Comparison of ENCODE assay signal across 11 mouse cellular contexts in genomic region chr11:100320701-100321410, GRCm38 (mm10). TPM values are rescaled to one million over a fixed set of nuclear protein-coding genes. Genes with fewer than 3 reads are reported as not detected.
DNase-seq lines count a peak whose midpoint lies in the region; ATAC-seq and TF ChIP-seq lines count a peak whose summit lies in the region.
"Not testable (repeated sequence)": the region's sequence is repeated elsewhere in the genome, so short reads cannot be mapped to it uniquely, and the experiment has no call there.
"Had no signal": no experiment of that assay in that cellular context is flagged by ENCODE, and none has a peak within 500 bp of the region (broad histone marks: within the 10 kb centered on the region; RNA-seq: fewer than 3 reads in every experiment).

No protein-coding gene starts in this region.

- H3K4me2 ChIP-seq in embryonic facial prominence, embryonic 11.5 days (ENCODE audit: low read depth, low read length), result peak overlapping the region; percentile 68
- peak overlapping the region; percentile 91 for H3K4me2 ChIP-seq in hindbrain, embryonic 14.5 days (replicated peaks)
- H3K4me2 ChIP-seq in myocyte (ENCODE audit: low read depth), result peak overlapping the region; percentile 97

- H3K9ac ChIP-seq in embryonic facial prominence, embryonic 11.5 days (replicated peaks; ENCODE audit: low read length), result peak overlapping the region; percentile 90
- peak overlapping the region; percentile 86 for H3K9ac ChIP-seq in hindbrain, embryonic 14.5 days

- H3K4me1 ChIP-seq in E14TG2a.4 (replicated peaks; ENCODE audit: low read depth, low read length), result peaks cover 44% of the 10 kb centered on the region
- H3K4me1 ChIP-seq in embryonic facial prominence, embryonic 11.5 days (ENCODE audit: control insufficient read depth, insufficient read depth, low read length); hindbrain, embryonic 14.5 days (replicated peaks; ENCODE audit: control insufficient read depth, insufficient read depth, low read length); lung, adult 2 months (ENCODE audit: control insufficient read depth, insufficient read depth, low read length); testis, adult 2 months (ENCODE audit: control insufficient read depth, insufficient read depth, low read length): not testable (repeated sequence)

- intact Hi-C loops in gastrocnemius, adult 2 months (cut with DNase I); left cerebral cortex, adult 2 months (cut with DNase I): not testable (repeated sequence)

- ATAC-seq in embryonic facial prominence, embryonic 11.5 days (replicated peaks; ENCODE audit: insufficient number of reproducible peaks, low FRiP score, low TSS enrichment, low read depth); hindbrain, embryonic 14.5 days (ENCODE audit: low FRiP score): not testable (repeated sequence)

- peak overlapping the region; percentile 89 for H3K4me3 ChIP-seq in E14TG2a.4 (replicated peaks; ENCODE audit: low read length)
- H3K4me3 ChIP-seq in embryonic facial prominence, embryonic 11.5 days (ENCODE audit: low read depth, low read length), result peak overlapping the region; percentile 80
- peak overlapping the region; percentile 97 for H3K4me3 ChIP-seq in gastrocnemius, adult 2 months
- peak overlapping the region; percentile 69 for H3K4me3 ChIP-seq in hindbrain, embryonic 14.5 days (replicated peaks; ENCODE audit: low read length)
- peak overlapping the region; percentile 98 for H3K4me3 ChIP-seq in left cerebral cortex, adult 2 months
- H3K4me3 ChIP-seq in lung, adult 2 months (replicated peaks; ENCODE audit: extremely low read depth, low read depth, low read length), result peak overlapping the region; percentile 97
- H3K4me3 ChIP-seq in myocyte, result peak overlapping the region; percentile 95
- H3K4me3 ChIP-seq in testis, adult 2 months (ENCODE audit: control insufficient read depth, low read depth, low read length), result peak overlapping the region; percentile 90

- peak overlapping the region; percentile 67 for H3ac ChIP-seq in myocyte (ENCODE audit: control insufficient read depth, insufficient read length)

- 17% methylated on average over 11 of the region's 11 CpGs for WGBS in embryonic facial prominence, embryonic 11.5 days
- WGBS in hindbrain, embryonic 14.5 days, result 16% methylated on average over 11 of the region's 11 CpGs
- 8% methylated on average over 11 of the region's 11 CpGs for WGBS in lung, adult 2 months

- H3K27ac ChIP-seq in embryonic facial prominence, embryonic 11.5 days (replicated peaks; ENCODE audit: low read depth, low read length), result not testable (repeated sequence)
- H3K27ac ChIP-seq in gastrocnemius, adult 2 months, result peak overlapping the region; percentile 100
- peak overlapping the region; percentile 97 for H3K27ac ChIP-seq in hindbrain, embryonic 14.5 days
- peak overlapping the region; percentile 98 for H3K27ac ChIP-seq in left cerebral cortex, adult 2 months
- H3K27ac ChIP-seq in testis, adult 2 months (ENCODE audit: control insufficient read depth, insufficient read depth, low read depth, low read length), result peak overlapping the region; percentile 56; the same call in 1 of the 2 replicates

- not testable (repeated sequence) for TF ChIP-seq CTCF in E14TG2a.4 (conservative IDR thresholded peaks at IDR 0.05; ENCODE audit: low read length); gastrocnemius, adult 2 months (IDR thresholded peaks at IDR 0.05); left cerebral cortex, adult 2 months (IDR thresholded peaks at IDR 0.05); lung, adult 2 months (IDR thresholded peaks at IDR 0.05; ENCODE audit: insufficient read depth, low read length); testis, adult 2 months (IDR thresholded peaks at IDR 0.05; ENCODE audit: control insufficient read depth, insufficient read depth, insufficient replicate concordance, low read depth, low read length)

- not testable (repeated sequence) for H3K27me3 ChIP-seq in E14TG2a.4 (ENCODE audit: insufficient read depth, low read length); embryonic facial prominence, embryonic 11.5 days (ENCODE audit: control insufficient read depth, insufficient read depth, low read length); hindbrain, embryonic 14.5 days (ENCODE audit: control insufficient read depth, insufficient read depth, low read length); myocyte (ENCODE audit: control insufficient read depth, insufficient read depth, insufficient read length); testis, adult 2 months (ENCODE audit: control insufficient read depth, insufficient read depth, low read length)

- not testable (repeated sequence) for TF ChIP-seq POLR2A in lung, adult 2 months (IDR thresholded peaks at IDR 0.05; ENCODE audit: borderline replicate concordance, extremely low read depth, low read depth, low read length); myocyte (IDR thresholded peaks at IDR 0.05; ENCODE audit: insufficient read length, low read depth); testis, adult 2 months (IDR thresholded peaks at IDR 0.05; ENCODE audit: control insufficient read depth, low read depth, low read length)

- not testable (repeated sequence) for DNase-seq in embryonic facial prominence, embryonic 11.5 days (ENCODE audit: low spot score); gastrocnemius, adult 2 months; hindbrain, embryonic 14.5 days (ENCODE audit: low spot score); left cerebral cortex, adult 2 months (ENCODE audit: extremely low spot score in 1 of 2, low spot score in 2 of 2); lung, adult 2 months

- H3K36me3 ChIP-seq in E14TG2a.4 (ENCODE audit: insufficient read depth, low read length) (peaks cover 27% of the 10 kb centered on the region), myocyte (ENCODE audit: control insufficient read depth, insufficient read depth) (peaks cover 26% of the 10 kb centered on the region)
- not testable (repeated sequence) for H3K36me3 ChIP-seq in embryonic facial prominence, embryonic 11.5 days (replicated peaks; ENCODE audit: control insufficient read depth, insufficient read depth, low read depth, low read length); testis, adult 2 months (ENCODE audit: control insufficient read depth, insufficient read depth, low read length)
- peaks cover 21% of the 10 kb centered on the region for H3K36me3 ChIP-seq in hindbrain, embryonic 14.5 days (replicated peaks; ENCODE audit: control insufficient read depth, insufficient read depth)

- not testable (repeated sequence) for H3K9me3 ChIP-seq in E14TG2a.4 (ENCODE audit: low read length); embryonic facial prominence, embryonic 11.5 days (replicated peaks; ENCODE audit: control insufficient read depth, low read length); hindbrain, embryonic 14.5 days (ENCODE audit: control insufficient read depth, low read length)

- H3K79me2 ChIP-seq in myocyte (ENCODE audit: control insufficient read depth, insufficient read depth), result not testable (repeated sequence)

RNA-seq across cellular contexts. Expression of gene Eif1, which starts 1.2 kb away (rescaled TPM):
- polyA plus RNA-seq in embryonic facial prominence, embryonic 11.5 days (2014; fragmentation: Nextera tagmentation; extraction: Ambion mirVana), result 1,683 and 1,757 TPM in 2 replicates
- 1,000 to 10,000 TPM; 1,442 to 1,567 TPM for total RNA-seq in gastrocnemius, adult 2 months (2021)
- 1,239 and 1,372 TPM in 2 replicates for polyA plus RNA-seq in hindbrain, embryonic 14.5 days (2014; fragmentation: Nextera tagmentation; extraction: Ambion mirVana)
- 100 to 1,000 TPM; 746 to 811 TPM for total RNA-seq in left cerebral cortex, adult 2 months (2021)
- polyA plus RNA-seq in lung, adult 2 months (2012; rRNA removed), result 125 and 131 TPM in 2 replicates
- polyA plus RNA-seq in myocyte (2012; fragmentation: generic; extraction: Trizol), result 1,731 TPM
- 260 and 396 TPM in 2 replicates for polyA plus RNA-seq in testis, adult 2 months (2012; rRNA removed)

RNA-seq across cellular contexts. Expression of gene Gast, which starts 13.4 kb away (rescaled TPM):
- not detected in 2 replicates for polyA plus RNA-seq in embryonic facial prominence, embryonic 11.5 days (2014; fragmentation: Nextera tagmentation; extraction: Ambion mirVana)
- total RNA-seq in gastrocnemius, adult 2 months (2021), result not detected
- polyA plus RNA-seq in hindbrain, embryonic 14.5 days (2014; fragmentation: Nextera tagmentation; extraction: Ambion mirVana), result 0.50 TPM in 1 of 2 replicates, not detected in the other
- total RNA-seq in left cerebral cortex, adult 2 months (2021), result not detected
- not detected in 2 replicates for polyA plus RNA-seq in lung, adult 2 months (2012; rRNA removed)
- not detected for polyA plus RNA-seq in myocyte (2012; fragmentation: generic; extraction: Trizol)
- 0.43 TPM in 1 of 2 replicates, not detected in the other for polyA plus RNA-seq in testis, adult 2 months (2012; rRNA removed)
- total RNA-seq: adrenal gland, adult 8-10 months; gastrocnemius, postnatal 25 days had no signal
- polyA plus RNA-seq: inflammation-experienced regulatory T-cells, adult 6 months had no signal

RNA-seq across cellular contexts. Expression of gene Hap1, which starts 35.1 kb away (rescaled TPM):
- 5.5 and 6.2 TPM in 2 replicates for polyA plus RNA-seq in embryonic facial prominence, embryonic 11.5 days (2014; fragmentation: Nextera tagmentation; extraction: Ambion mirVana)
- under 1 TPM in 1 of 2 experiments, not detected in 1; 0.14 TPM for total RNA-seq in gastrocnemius, adult 2 months (2021)
- polyA plus RNA-seq in hindbrain, embryonic 14.5 days (2014; fragmentation: Nextera tagmentation; extraction: Ambion mirVana), result 105 and 137 TPM in 2 replicates
- 100 to 1,000 TPM; 150 to 194 TPM for total RNA-seq in left cerebral cortex, adult 2 months (2021)
- polyA plus RNA-seq in lung, adult 2 months (2012; rRNA removed), result 9.3 and 14.3 TPM in 2 replicates
- 1.0 TPM for polyA plus RNA-seq in myocyte (2012; fragmentation: generic; extraction: Trizol)
- polyA plus RNA-seq in testis, adult 2 months (2012; rRNA removed), result 35.2 and 41.9 TPM in 2 replicates

RNA-seq across cellular contexts. Expression of gene Krt42, which starts 51.2 kb away (rescaled TPM):
- not detected in 2 replicates for polyA plus RNA-seq in embryonic facial prominence, embryonic 11.5 days (2014; fragmentation: Nextera tagmentation; extraction: Ambion mirVana)
- not detected for total RNA-seq in gastrocnemius, adult 2 months (2021)
- polyA plus RNA-seq in hindbrain, embryonic 14.5 days (2014; fragmentation: Nextera tagmentation; extraction: Ambion mirVana), result not detected in 2 replicates
- not detected for total RNA-seq in left cerebral cortex, adult 2 months (2021)
- not detected in 2 replicates for polyA plus RNA-seq in lung, adult 2 months (2012; rRNA removed)
- not detected for polyA plus RNA-seq in myocyte (2012; fragmentation: generic; extraction: Trizol)
- not detected in 2 replicates for polyA plus RNA-seq in testis, adult 2 months (2012; rRNA removed)
- total RNA-seq: adrenal gland, adult 8-10 months; gastrocnemius, postnatal 25 days had no signal
- polyA plus RNA-seq: inflammation-experienced regulatory T-cells, adult 6 months had no signal
